Mouse (Mus musculus): ENCODE measurements around the gene Ly86. TPM values are rescaled to one million over a fixed set of nuclear protein-coding genes. Genes with fewer than 3 reads are reported as not detected.

Gene Ly86
- total and polyA plus RNA-seq, 3 experiments = not detected

DNA sequence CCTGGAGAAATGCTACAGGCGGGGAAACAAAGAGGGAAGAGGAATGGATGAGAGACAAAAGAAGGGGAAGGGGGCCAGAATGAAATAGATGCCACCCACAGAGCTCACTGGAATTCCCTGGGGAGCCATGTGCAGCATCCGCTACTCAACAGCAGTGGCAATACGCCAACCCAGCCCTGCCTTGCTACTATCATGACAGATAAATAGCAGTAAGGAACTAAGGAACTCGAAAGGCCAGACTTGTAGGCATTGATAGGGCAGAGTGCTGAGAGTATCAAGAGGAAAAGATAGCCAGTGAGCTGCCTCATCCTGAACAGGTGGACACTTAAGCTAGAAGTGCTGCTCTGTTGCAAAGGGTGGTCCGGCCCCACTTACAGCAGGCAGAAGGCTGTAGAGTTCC, 31.4 kb downstream of the Ly86 start:
- TF ChIP-seq RCOR1 (IDR thresholded peaks at IDR 0.05; ENCODE audit: low read depth, low read length) (no peak), MAFK (IDR thresholded peaks at IDR 0.05; ENCODE audit: borderline replicate concordance, low read depth, low read length) (no peak), POLR2AphosphoS2 (IDR thresholded peaks at IDR 0.05; ENCODE audit: low read length) (no peak), MXI1 (IDR thresholded peaks at IDR 0.05; ENCODE audit: low read depth, low read length) (no peak), SIN3A (IDR thresholded peaks at IDR 0.05; ENCODE audit: low read length) (no peak), MEF2A (IDR thresholded peaks at IDR 0.05; ENCODE audit: extremely low read depth, insufficient replicate concordance, low read depth, low read length, poor library complexity, severe bottlenecking) (no peak), POLR2A (IDR thresholded peaks at IDR 0.05; ENCODE audit: control insufficient read depth in 1 of 2, insufficient read depth in 1 of 2, low read depth in 1 of 2, low read length in 2 of 2, poor library complexity in 1 of 2) (no peak), CHD1 (IDR thresholded peaks at IDR 0.05; ENCODE audit: low read depth, low read length) (no peak), ZKSCAN1 (IDR thresholded peaks at IDR 0.05; ENCODE audit: low read depth, low read length) (no peak), MYB (IDR thresholded peaks at IDR 0.05; ENCODE audit: low read depth, low read length) (no peak), EP300 (IDR thresholded peaks at IDR 0.05; ENCODE audit: low read depth in 1 of 2, low read length in 2 of 2) (no peak), BHLHE40 (IDR thresholded peaks at IDR 0.05; ENCODE audit: borderline replicate concordance, low read depth, low read length) (no peak), UBTF (IDR thresholded peaks at IDR 0.05; ENCODE audit: borderline replicate concordance, insufficient read depth, low read depth, low read length) (no peak)
- H3K9me3 ChIP-seq (replicated peaks; ENCODE audit: insufficient read depth, low read length) = no peaks in the 10 kb centered on the region
- peaks cover 0 to 2% of the 10 kb centered on the region in 2 experiments; a peak in 2 of 4 replicates for H3K27me3 ChIP-seq (ENCODE audit: control insufficient read depth in 1 of 2, insufficient read depth in 2 of 2, low read length in 2 of 2)
- H3K4me3 ChIP-seq (ENCODE audit: control insufficient read depth in 1 of 2, insufficient read depth in 1 of 2, low read depth in 2 of 2, low read length in 2 of 2) = no peak overlapping the region
- H3K4me1 ChIP-seq (ENCODE audit: control insufficient read depth in 1 of 2, insufficient read depth in 2 of 2, low read length in 2 of 2) = no peaks in the 10 kb centered on the region
- H3K36me3 ChIP-seq (ENCODE audit: control insufficient read depth in 1 of 2, insufficient read depth in 2 of 2, low read length in 2 of 2) = no peaks in the 10 kb centered on the region
- no peaks in the 10 kb centered on the region for H3K79me2 ChIP-seq (ENCODE audit: control insufficient read depth, insufficient read depth, low read length, poor library complexity)
- H3K27ac ChIP-seq (ENCODE audit: control insufficient read depth, low read depth, low read length) = no peak overlapping the region
- DNase-seq (ENCODE audit: low read depth, low spot score) = no peak
- no peak overlapping the region for H3K9ac ChIP-seq (ENCODE audit: control insufficient read depth, low read depth, low read length, poor library complexity, severe bottlenecking)

DNA sequence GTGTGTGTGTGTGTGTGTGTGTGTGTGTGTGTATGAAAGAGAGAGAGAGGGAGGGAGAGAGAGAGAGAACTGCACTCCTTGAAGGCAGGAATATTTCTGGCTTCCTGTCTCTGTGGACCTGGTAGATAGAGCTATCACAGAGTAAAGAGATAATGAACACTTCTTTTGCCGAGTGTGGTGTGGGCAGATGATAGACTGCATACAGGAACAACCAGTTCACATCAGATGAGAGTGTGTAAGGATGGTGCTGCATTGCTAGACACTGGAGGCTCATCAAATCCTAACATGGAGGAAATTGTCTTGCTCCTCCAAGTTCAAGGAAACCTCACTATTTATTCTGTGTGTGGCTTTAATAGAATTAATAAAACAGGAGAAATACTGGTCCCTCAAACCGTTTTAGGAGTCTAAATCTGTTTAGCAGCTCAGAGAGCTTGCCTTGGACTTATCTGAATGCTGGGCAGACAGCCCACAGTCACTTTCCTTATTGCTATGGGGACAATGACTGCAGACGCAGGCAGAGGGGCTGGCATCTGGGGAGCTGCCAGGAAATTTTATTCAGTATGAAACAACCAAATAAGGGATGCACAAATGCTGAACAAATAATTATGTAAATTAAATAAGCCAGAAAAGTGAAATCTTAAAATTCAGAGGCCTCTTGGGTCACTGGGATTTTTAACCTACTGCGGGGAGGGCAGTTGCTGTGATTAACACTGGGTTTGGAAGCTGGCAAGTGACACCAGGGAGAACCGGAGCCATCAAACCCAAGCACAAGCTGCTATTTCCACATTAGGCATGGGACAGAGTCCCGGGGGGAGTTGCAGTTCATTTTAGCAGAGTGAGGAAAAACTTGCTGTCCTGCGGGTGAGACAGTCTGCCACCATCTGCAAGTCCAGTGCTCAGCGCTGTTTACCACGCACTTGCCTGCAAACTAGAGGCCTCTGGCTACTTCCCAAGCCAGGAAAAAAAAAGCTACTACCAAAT, 43.5 kb downstream of the Ly86 start:
- H3K9me3 ChIP-seq (replicated peaks; ENCODE audit: insufficient read depth, low read length) = no peaks in the 10 kb centered on the region
- H3K79me2 ChIP-seq (ENCODE audit: control insufficient read depth, insufficient read depth, low read length, poor library complexity) = no peaks in the 10 kb centered on the region
- H3K4me3 ChIP-seq (ENCODE audit: control insufficient read depth in 1 of 2, insufficient read depth in 1 of 2, low read depth in 2 of 2, low read length in 2 of 2) = no peak overlapping the region
- no peaks in the 10 kb centered on the region for H3K4me1 ChIP-seq (ENCODE audit: control insufficient read depth in 1 of 2, insufficient read depth in 2 of 2, low read length in 2 of 2)
- TF ChIP-seq NRF1 (IDR thresholded peaks at IDR 0.05; ENCODE audit: insufficient read depth, low read depth, low read length, poor library complexity, severe bottlenecking) (no peak), MYB (IDR thresholded peaks at IDR 0.05; ENCODE audit: low read depth, low read length) (no peak), CTCF (IDR thresholded peaks at IDR 0.05 in 2 of 3, conservative IDR thresholded peaks at IDR 0.05 in 1 of 3; ENCODE audit: control insufficient read depth in 1 of 3, insufficient read depth in 1 of 3, low read depth in 2 of 3, low read length in 3 of 3, poor library complexity in 1 of 3, severe bottlenecking in 1 of 3) (no peak), NELFE (IDR thresholded peaks at IDR 0.05; ENCODE audit: low read depth, low read length) (no peak), ETS1 (IDR thresholded peaks at IDR 0.05; ENCODE audit: low read depth, low read length) (no peak), ZNF384 (IDR thresholded peaks at IDR 0.05; ENCODE audit: low read depth, low read length) (no peak), BHLHE40 (IDR thresholded peaks at IDR 0.05; ENCODE audit: borderline replicate concordance, low read depth, low read length) (no peak), RAD21 (IDR thresholded peaks at IDR 0.05; ENCODE audit: low read depth, low read length) (no peak), SMC3 (IDR thresholded peaks at IDR 0.05; ENCODE audit: low read depth, low read length) (no peak)
- H3K9ac ChIP-seq (ENCODE audit: control insufficient read depth, low read depth, low read length, poor library complexity, severe bottlenecking) = no peak overlapping the region
- H3K27ac ChIP-seq (ENCODE audit: control insufficient read depth, low read depth, low read length) = no peak overlapping the region
- no peaks in the 10 kb centered on the region for H3K36me3 ChIP-seq (ENCODE audit: control insufficient read depth in 1 of 2, insufficient read depth in 2 of 2, low read length in 2 of 2)
- no peaks in the 10 kb centered on the region; a peak in 1 of 4 replicates for H3K27me3 ChIP-seq (ENCODE audit: control insufficient read depth in 1 of 2, insufficient read depth in 2 of 2, low read length in 2 of 2)
- no peak for DNase-seq (ENCODE audit: low read depth, low spot score)

All from MEL (cell line).